Mouse (Mus musculus): Measurements from ENCODE around the gene Clcn6. TPM values are rescaled to one million over a fixed set of nuclear protein-coding genes. Genes with fewer than 3 reads are reported as not detected.

Clcn6 gene
- total RNA-seq, 2 experiments from 2014 or later = 11.2 to 13.8 TPM

DNA sequence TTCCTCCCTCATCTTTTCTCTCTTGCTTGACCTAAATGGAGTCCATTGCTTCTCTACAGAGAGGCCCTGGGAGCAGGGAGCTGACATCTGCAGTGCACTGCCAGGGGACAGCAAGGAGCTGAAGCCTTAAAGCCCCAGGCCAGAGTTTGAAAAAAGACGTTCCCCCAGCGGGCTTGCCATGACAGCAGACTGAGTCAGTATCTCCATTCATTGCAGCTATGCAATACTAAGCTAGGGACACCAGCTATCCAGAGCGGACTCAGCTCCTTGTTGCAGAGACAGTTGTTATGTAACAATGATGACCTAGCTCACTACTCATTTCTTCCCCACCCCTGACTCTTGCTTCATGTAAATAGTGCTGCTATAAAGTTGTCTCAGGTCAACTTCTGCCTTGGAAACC is 43.3 kb downstream of the Clcn6 start:
- DNase-seq (ENCODE audit: low spot score in 2 of 2) = no peak

DNA sequence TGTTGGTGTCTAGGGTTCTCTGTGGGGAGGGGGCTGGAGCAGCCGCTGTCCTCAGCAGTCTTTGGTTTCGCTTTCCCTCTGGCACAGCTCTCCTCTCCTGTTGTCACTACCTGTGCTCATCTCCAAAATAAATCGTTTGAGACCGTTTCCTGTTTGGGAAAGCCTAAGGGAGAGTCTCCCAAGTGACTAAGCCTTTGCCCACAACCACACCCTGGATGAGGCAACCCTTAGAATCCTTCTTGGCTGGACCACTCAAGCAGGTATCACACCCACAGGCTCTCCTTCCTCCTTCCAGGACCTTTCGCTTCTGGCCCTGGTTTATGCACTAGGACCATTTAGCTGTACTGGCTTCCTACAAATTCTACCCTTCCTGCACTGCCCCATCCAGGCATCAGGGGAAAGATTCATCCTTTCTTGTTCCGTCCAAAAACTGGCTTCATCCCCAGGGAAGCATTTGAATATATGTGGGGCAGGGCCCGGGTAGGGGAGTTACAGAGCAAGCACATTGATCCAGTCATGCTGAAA is 45.0 kb downstream of the Clcn6 start:
- no peak for DNase-seq (ENCODE audit: low spot score in 2 of 2)

DNA sequence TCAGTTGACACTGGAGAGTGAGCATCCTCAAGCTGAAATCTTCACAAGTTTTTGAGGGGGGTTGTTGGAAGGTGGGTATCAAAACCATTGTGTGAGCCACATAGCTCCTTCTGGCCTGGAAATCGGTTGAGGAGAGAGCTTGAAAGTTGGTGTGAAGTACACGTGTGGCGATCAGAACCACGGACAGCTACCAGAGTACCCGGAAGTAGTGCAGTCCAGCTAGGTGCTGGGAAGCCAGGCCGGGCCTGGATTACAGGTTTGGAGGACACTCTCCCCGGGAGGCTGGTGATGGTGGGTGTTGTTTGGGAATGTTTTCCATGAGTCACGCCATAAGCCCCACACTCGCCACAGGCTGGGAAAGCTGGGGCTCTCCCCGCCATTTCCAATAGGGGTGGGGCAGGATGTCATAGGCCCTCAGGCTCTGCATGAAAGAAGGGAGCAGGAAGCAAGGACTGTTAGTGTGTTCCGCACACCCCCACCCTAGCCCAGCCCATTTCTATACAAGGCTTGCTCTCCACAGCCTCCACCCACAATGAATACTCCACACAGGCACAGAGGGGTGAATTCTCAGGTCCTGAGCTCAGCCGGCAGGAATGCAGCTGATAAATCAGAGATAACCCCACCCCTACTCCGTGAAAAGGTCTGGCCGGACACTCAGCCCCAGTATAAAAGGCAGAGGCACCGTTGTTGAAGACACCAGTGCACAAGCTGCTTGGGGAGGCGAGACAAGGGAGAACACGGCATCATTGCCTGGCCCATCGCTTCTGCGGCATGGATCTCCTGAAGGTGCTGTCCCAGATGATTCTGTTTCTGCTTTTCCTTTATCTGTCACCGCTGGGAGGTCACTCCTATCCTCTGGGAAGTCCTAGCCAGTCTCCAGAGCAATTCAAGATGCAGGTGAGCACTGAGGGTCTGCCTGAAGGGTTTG is 53.2 kb downstream of the Clcn6 start, which contains the start of gene Nppb:
Nppb (plus strand) TSS at position 584 of the 928 bp plus-strand sequence.
- no peak for DNase-seq (ENCODE audit: low spot score in 2 of 2)

DNA sequence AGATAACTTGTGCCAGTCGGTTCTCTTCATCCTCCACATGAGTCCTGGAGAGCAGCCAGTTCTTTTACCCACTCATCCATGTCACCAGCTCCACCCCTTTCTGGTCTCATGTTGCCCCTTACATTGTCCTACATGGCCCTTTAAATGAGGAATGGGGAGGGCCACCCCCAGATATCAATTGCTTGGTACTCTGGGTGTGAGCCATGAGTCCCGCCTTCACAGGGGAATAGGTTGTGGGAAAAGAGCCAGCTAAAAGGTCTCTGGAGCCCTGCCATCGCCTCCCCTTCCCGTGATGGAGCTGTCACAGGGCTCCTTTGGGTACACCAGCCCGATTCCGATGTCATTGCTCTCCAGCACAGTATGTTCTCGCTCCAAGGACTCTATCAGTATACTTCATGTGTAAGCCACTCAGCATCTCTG is 59.2 kb downstream of the Clcn6 start:
- DNase-seq (ENCODE audit: low spot score in 2 of 2) = no peak

DNA sequence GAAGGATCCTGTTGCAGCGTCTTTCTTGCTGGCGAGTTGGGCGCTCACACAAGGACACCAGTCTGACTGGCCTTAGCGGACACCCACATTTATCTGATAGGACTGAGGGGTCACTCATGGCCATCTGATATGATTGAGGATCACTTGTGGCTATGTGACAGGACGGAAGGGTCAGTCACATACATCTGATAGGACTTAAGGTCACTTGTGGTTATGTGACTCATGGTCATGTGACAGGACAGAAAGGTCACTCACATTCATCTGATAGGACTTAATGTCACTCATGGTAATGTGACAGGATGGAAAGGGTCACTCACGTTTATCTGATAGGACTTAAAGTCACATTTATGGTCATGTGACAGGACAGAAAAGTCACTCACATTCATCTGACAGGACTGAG is 60.2 kb downstream of the Clcn6 start:
- DNase-seq (ENCODE audit: low spot score in 2 of 2) = no peak

DNA sequence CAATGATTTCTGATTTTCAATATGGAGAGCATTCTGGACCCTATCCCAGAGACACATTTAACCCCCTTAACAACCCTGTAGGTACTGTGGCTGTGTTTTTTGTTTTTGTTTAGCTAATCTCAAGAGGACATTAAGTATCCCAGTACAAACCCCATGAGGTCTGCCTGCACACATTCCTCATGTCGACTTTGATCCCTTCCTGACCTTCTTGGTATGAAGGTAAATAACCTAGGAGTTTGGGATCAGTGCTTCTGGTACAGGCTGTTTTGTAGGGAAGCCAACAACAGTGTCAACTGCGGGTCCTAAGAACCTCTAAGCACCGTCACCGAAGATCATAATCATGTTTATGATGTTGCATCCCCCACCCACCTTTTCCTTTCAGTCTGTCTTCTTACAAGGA is 60.9 kb downstream of the Clcn6 start:
- DNase-seq (ENCODE audit: low spot score in 2 of 2) = no peak

DNA sequence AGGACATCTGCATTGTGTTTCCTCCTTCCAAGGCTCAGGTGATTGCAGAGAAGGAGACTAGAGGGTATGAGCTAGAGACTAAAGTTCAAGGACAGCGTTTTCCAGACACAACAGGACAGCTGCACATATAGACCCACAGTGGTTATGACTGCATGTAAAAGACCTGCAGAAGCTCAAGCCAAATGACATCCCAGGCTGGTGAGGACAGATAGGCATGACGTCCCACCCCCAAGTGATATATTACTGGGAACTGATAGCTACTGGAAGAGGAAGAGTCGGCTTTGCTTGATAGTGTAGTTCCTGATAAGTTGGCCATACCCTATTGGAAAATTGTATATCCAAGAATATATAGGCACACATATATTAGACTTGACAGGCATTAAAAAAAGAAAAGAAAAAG is 62.4 kb downstream of the Clcn6 start:
- DNase-seq (ENCODE audit: low spot score in 2 of 2) = no peak

DNA sequence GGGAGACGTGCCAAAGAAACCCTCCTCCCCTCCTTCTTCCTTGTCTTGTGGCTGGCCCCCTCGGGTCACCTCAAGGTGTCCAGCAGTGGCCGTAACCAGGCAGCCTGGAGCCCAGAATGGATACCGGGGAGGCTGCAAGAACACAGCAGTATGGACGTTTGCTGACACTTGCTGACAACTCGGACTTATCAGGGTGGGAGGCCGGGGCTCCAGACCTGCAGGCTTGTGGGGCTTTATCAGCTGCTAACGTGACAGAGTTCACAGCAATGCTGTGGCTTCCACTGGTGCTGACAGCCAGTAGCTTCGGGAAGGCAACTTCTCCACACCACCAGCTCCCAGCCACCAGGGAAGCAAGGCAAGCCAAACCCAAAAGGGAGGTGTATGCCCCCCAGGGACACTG is 69.3 kb downstream of the Clcn6 start:
- no peak for DNase-seq (ENCODE audit: low spot score in 2 of 2)

DNA sequence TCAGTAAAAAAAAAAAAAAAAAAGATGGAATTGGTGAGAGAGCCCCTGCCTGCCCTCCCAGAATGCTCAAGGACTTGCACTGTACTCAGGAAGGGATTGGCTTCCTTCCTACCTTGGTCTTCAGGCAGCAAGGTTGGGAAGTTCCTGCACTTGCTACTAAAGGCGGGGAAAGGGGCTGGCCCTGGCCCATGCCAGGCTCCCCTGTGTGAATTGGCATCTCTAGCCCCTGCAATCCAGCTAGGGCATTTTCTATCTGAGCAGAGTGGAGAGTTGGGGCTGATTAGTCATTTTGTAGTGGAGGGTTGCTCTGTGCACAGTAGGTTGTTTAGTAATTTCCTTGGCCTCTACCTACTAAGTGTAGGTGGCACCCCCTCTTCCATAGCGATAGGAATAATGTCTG is 69.8 kb downstream of the Clcn6 start:
- no peak for DNase-seq (ENCODE audit: low spot score in 2 of 2)

DNA sequence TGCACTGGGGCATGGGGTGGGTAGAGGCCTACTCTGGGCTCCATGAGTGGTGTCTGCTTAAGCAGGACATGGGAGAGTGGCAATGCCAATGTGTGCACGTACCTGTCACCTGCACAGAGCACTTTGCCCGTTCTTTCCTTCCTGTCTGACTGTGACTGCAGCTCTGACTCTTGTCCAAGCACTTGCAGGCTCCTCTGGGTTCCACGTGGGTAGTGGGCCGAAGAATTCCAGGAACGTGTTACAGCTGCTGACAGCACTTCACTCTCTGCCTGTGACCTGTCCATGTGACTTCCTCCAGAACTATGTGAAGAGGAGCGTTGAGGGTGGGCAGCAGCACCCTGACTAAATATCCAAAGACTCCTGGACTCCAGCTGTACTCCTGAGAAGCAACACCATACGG is 72.9 kb downstream of the Clcn6 start:
- no peak for DNase-seq (ENCODE audit: low spot score in 2 of 2)

DNA sequence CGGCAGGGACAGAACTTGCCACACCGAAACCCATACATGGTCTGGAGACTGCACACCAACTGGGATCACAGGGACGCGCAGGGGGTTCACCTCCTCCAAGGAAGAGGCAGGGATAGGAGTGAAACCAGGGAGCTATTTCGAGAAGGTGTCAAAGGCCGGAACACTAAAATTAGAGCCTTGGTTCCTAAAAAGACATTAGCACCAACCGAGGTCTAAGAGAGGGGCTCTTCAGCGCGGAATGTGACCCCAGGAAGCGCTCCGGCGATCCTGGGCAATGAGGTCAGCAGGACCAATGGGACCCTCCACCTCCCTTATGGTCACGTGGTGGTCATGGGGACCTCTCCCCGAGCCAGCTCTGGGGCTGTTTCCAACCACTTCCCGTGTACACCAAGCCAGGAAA is 75.0 kb downstream of the Clcn6 start:
- DNase-seq (ENCODE audit: low spot score in 2 of 2) = no peak

DNA sequence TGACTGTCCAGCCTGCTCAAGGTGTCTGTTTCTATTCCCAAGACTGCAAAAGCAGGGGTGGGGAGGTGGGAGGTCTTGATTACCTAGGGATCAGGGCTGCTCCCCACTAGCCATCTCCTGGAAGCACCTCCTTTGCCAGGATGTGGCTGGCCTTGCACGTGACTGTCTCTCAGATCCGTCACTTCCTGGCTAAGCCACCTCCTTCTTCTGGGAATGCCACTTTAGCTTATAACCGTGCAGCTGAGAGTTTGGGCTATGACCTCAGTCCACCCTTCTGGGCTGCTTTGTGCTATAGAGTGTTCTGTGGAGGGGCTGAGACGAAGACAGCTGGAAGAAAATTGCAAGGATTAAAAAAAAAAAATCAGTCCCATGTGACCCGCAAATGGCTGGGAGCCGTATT is 75.8 kb downstream of the Clcn6 start:
- no peak for DNase-seq (ENCODE audit: low spot score in 2 of 2)

DNA sequence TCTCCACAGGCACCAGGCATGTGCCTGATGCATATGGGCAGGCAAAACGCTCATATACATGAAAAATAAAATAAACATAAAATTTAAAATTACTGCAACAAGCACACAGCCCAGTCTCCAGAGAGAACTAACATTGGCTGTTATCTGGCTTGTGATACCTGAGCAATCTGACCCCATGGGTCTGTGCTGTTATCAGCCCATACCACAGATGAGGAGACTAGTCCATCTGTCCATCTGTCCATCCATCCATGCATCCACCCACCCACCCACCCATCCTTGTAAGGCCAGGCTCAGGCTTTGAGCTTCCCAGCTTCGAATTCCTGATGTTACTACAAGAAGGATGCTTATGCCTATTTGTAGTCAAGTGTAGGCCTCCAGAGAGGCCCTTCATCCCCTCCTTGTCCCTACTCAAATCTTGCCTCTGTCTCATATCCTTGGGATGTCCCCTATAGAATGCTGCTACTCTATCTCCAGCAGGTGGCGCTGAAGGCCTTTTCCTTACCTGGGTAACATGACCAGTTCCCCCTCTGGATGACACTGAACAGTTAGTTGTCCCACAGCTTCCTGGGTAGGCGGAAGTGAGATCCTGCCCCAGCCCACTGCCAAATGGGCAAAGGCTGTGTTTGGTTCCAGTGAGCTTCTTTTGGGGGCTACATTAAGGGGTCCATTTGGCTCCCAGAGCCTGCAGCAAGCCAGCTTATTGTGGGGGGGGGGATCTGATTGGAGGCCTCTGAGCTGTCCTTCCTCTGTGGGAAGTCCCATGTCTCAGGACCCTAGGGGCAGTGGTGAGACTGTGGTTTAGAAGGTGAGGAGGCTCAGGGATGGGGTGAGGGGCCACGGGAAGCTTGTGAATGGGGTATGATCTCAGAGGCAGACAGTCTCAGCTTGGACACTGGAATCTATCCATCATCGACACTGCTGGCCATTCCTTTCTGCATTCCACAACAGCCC is 78.5 kb downstream of the Clcn6 start:
- peak; percentile 63 to 70 for DNase-seq (ENCODE audit: low spot score in 2 of 2)

DNA sequence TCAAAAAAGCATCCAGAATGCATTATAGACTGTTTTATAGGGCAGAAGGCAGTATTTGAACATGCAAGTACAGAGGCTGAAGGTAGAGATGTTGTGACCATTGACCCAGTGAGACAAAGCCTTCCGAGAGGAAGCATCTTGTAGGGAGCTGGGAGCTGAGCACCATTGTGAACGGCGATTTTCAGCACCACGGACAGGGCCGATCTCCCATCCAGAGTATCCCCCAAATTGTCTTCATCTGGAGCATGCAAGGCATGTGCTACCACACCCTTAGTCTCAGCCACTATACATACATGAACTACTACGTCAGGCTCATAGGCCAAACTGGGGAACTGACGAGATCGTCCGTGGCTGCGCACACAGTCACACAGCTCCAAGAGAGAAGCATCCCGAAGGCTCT is 81.5 kb downstream of the Clcn6 start:
- DNase-seq (ENCODE audit: low spot score in 2 of 2) = no peak

Other genes starting within 250 kb of the Clcn6 start
- 1 to 10 TPM; 2.0 to 4.6 TPM for gene Zfp984, start 229.0 kb downstream of the Clcn6 start, total RNA-seq (2021)
- 10 to 100 TPM; 20.8 to 38.3 TPM for gene Zfp933, start 190.5 kb downstream of the Clcn6 start, total RNA-seq (2021)
- 10 to 100 TPM; 13.9 to 17.5 TPM for gene Miip, start 170.0 kb downstream of the Clcn6 start, total RNA-seq (2021)
- gene Fv1, start 169.8 kb downstream of the Clcn6 start, total RNA-seq (2021) = 10 to 100 TPM; 10.3 to 10.6 TPM
- gene Mfn2, start 134.1 kb downstream of the Clcn6 start, total RNA-seq (2021) = 100 to 1,000 TPM; 187 to 211 TPM
- 10 to 100 TPM; 38.1 to 54.7 TPM for gene Plod1, start 102.1 kb downstream of the Clcn6 start, total RNA-seq (2021)
- gene 2510039O18Rik, start 97.9 kb downstream of the Clcn6 start, total RNA-seq (2021) = 10 to 100 TPM; 44.1 to 48.0 TPM
- under 1 TPM in 1 of 2 experiments, not detected in 1; 0.42 TPM for gene Nppb, start 53.0 kb downstream of the Clcn6 start, total RNA-seq (2021)
- gene Nppa, start 38.1 kb downstream of the Clcn6 start, total RNA-seq (2021) = not detected
- gene Mthfr, start 256 bp upstream of the Clcn6 start, total RNA-seq (2021) = 10 to 100 TPM; 33.8 to 37.7 TPM
- 10 to 100 TPM; 54.8 to 85.8 TPM for gene Agtrap, start 49.2 kb upstream of the Clcn6 start, total RNA-seq (2021)
- 10 to 100 TPM; 20.2 to 21.6 TPM for gene Mad2l2, start 91.6 kb upstream of the Clcn6 start, total RNA-seq (2021)
- gene Draxin, start 91.9 kb upstream of the Clcn6 start, total RNA-seq (2021) = under 1 TPM in 1 of 2 experiments, not detected in 1; 0.07 TPM
- gene Fbxo6, start 113.3 kb upstream of the Clcn6 start, total RNA-seq (2021) = 10 to 100 TPM; 38.1 to 46.5 TPM
- gene Fbxo44, start 121.7 kb upstream of the Clcn6 start, total RNA-seq (2021) = 10 to 100 TPM; 14.1 to 21.4 TPM
- gene Fbxo2, start 121.8 kb upstream of the Clcn6 start, total RNA-seq (2021) = 1 to 10 TPM; 6.7 to 9.9 TPM
- gene Disp3, start 249.1 kb upstream of the Clcn6 start, total RNA-seq (2021) = 1 to 10 TPM in 1 of 2 experiments, under 1 TPM in 1; 0.10 to 1.3 TPM